Mouse (Mus musculus): ENCODE results near the gene Simc1. TPM values are rescaled to one million over a fixed set of nuclear protein-coding genes. Genes with fewer than 3 reads are reported as not detected.
A peak's percentile ranks its signal among the peaks of the same experiment; 100 is the strongest.

Gene Simc1
- polyA plus RNA-seq, 1 experiment from 2014 or later, result 2.2 TPM

- Histone ChIP-seq H3K4me2 (replicated peaks; ENCODE audit: low read depth) (no peak overlapping the region), H3K27ac (ENCODE audit: low read depth, low read length) (no peak overlapping the region), H3K36me3 (ENCODE audit: control insufficient read depth, insufficient read depth) (no peaks in the 10 kb centered on the region), H3K27me3 (replicated peaks; ENCODE audit: control insufficient read depth, insufficient read depth, low read length) (no peaks in the 10 kb centered on the region), H3K9me3 (ENCODE audit: control insufficient read depth) (no peaks in the 10 kb centered on the region), H3K4me1 (replicated peaks; ENCODE audit: control insufficient read depth, insufficient read depth, low read length) (no peaks in the 10 kb centered on the region), H3K9ac (ENCODE audit: low read depth, low read length) (no peak overlapping the region), H3K4me3 (ENCODE audit: low read depth, low read length) (no peak overlapping the region)
- ATAC-seq, result no peak
- WGBS, result 54% methylated on average over 5 of the region's 5 CpGs
- no peak for TF ChIP-seq CTCF (IDR thresholded peaks at IDR 0.05; ENCODE audit: low read depth)
Observed at GRCm38 (mm10) chr13:54568380-54568779, 64.8 kb downstream of the Simc1 start.

- no peak overlapping the region for H3K4me3 ChIP-seq (ENCODE audit: low read depth, low read length)
- H3K4me2 ChIP-seq (replicated peaks; ENCODE audit: low read depth), result no peak overlapping the region
- ATAC-seq, result no peak
- no peaks in the 10 kb centered on the region for H3K36me3 ChIP-seq (ENCODE audit: control insufficient read depth, insufficient read depth)
- no peaks in the 10 kb centered on the region for H3K9me3 ChIP-seq (ENCODE audit: control insufficient read depth)
- no peak for TF ChIP-seq CTCF (IDR thresholded peaks at IDR 0.05; ENCODE audit: low read depth)
- no peak overlapping the region for H3K27ac ChIP-seq (ENCODE audit: low read depth, low read length)
- no peaks in the 10 kb centered on the region for H3K4me1 ChIP-seq (replicated peaks; ENCODE audit: control insufficient read depth, insufficient read depth, low read length)
- WGBS, result 55% methylated on average over 1 of the region's 1 CpGs
- H3K9ac ChIP-seq (ENCODE audit: low read depth, low read length), result no peak overlapping the region
- no peaks in the 10 kb centered on the region for H3K27me3 ChIP-seq (replicated peaks; ENCODE audit: control insufficient read depth, insufficient read depth, low read length)
Observed at GRCm38 (mm10) chr13:54569282-54569681, 65.7 kb downstream of the Simc1 start.

GRCm38 (mm10) chr13:54570736-54571135 lies 67.2 kb downstream of the Simc1 start:
- TF ChIP-seq CTCF (IDR thresholded peaks at IDR 0.05; ENCODE audit: low read depth), result no peak
- 75% methylated on average over 4 of the region's 4 CpGs for WGBS
- Histone ChIP-seq H3K4me2 (replicated peaks; ENCODE audit: low read depth) (no peak overlapping the region), H3K27ac (ENCODE audit: low read depth, low read length) (no peak overlapping the region), H3K4me1 (replicated peaks; ENCODE audit: control insufficient read depth, insufficient read depth, low read length) (no peaks in the 10 kb centered on the region), H3K9ac (ENCODE audit: low read depth, low read length) (no peak overlapping the region), H3K4me3 (ENCODE audit: low read depth, low read length) (no peak overlapping the region), H3K36me3 (ENCODE audit: control insufficient read depth, insufficient read depth) (no peaks in the 10 kb centered on the region), H3K9me3 (ENCODE audit: control insufficient read depth) (no peaks in the 10 kb centered on the region), H3K27me3 (replicated peaks; ENCODE audit: control insufficient read depth, insufficient read depth, low read length) (no peaks in the 10 kb centered on the region)
- no peak for ATAC-seq

- 0 out of 2 replicates have a peak, but pooled peaks cover 5% of the 10 kb centered on the region for H3K4me1 ChIP-seq (replicated peaks; ENCODE audit: control insufficient read depth, insufficient read depth, low read length)
- no peaks in the 10 kb centered on the region for H3K27me3 ChIP-seq (replicated peaks; ENCODE audit: control insufficient read depth, insufficient read depth, low read length)
- H3K27ac ChIP-seq (ENCODE audit: low read depth, low read length), result no peak overlapping the region
- WGBS, result 47% methylated on average over 2 of the region's 2 CpGs
- TF ChIP-seq CTCF (IDR thresholded peaks at IDR 0.05; ENCODE audit: low read depth), result no peak
- H3K4me2 ChIP-seq (replicated peaks; ENCODE audit: low read depth), result no peak overlapping the region
- peaks cover 2% of the 10 kb centered on the region; the same call in 1 of the 2 replicates for H3K36me3 ChIP-seq (ENCODE audit: control insufficient read depth, insufficient read depth)
- no peak overlapping the region for H3K9ac ChIP-seq (ENCODE audit: low read depth, low read length)
- H3K9me3 ChIP-seq (ENCODE audit: control insufficient read depth), result no peaks in the 10 kb centered on the region
- ATAC-seq, result no peak
- no peak overlapping the region for H3K4me3 ChIP-seq (ENCODE audit: low read depth, low read length)
Observed at GRCm38 (mm10) chr13:54571637-54572036, 68.1 kb downstream of the Simc1 start.

- 81% methylated on average over 4 of the region's 4 CpGs for WGBS
- TF ChIP-seq CTCF (IDR thresholded peaks at IDR 0.05; ENCODE audit: low read depth), result no peak
- H3K9ac ChIP-seq (ENCODE audit: low read depth, low read length), result no peak overlapping the region
- H3K4me2 ChIP-seq (replicated peaks; ENCODE audit: low read depth), result no peak overlapping the region
- no peak overlapping the region for H3K4me3 ChIP-seq (ENCODE audit: low read depth, low read length)
- no peaks in the 10 kb centered on the region for H3K27me3 ChIP-seq (replicated peaks; ENCODE audit: control insufficient read depth, insufficient read depth, low read length)
- H3K36me3 ChIP-seq (ENCODE audit: control insufficient read depth, insufficient read depth), result peaks cover 11% of the 10 kb centered on the region; the same call in 1 of the 2 replicates
- no peak overlapping the region for H3K27ac ChIP-seq (ENCODE audit: low read depth, low read length)
- H3K4me1 ChIP-seq (replicated peaks; ENCODE audit: control insufficient read depth, insufficient read depth, low read length), result 0 out of 2 replicates have a peak, but pooled peaks cover 5% of the 10 kb centered on the region
- no peaks in the 10 kb centered on the region for H3K9me3 ChIP-seq (ENCODE audit: control insufficient read depth)
- no peak for ATAC-seq
Observed at GRCm38 (mm10) chr13:54572621-54573020, 69.0 kb downstream of the Simc1 start.

GRCm38 (mm10) chr13:54574854-54575481 lies 71.4 kb downstream of the Simc1 start, which contains the start of gene Arl10:
Gene Arl10 (plus strand): TSS chr13:54575015.
- H3K27ac ChIP-seq (ENCODE audit: low read depth, low read length), result peak within 1 kb of the TSS; percentile 50
- peak within 1 kb of the TSS; percentile 64 for H3K9ac ChIP-seq (ENCODE audit: low read depth, low read length)
- peak; percentile 53 for TF ChIP-seq CTCF (IDR thresholded peaks at IDR 0.05; ENCODE audit: low read depth)
- H3K4me1 ChIP-seq (replicated peaks; ENCODE audit: control insufficient read depth, insufficient read depth, low read length), result 0 out of 2 replicates have a peak, but pooled peaks cover 5% of the 10 kb centered on the region
- under 1% methylated on average over 55 of the region's 55 CpGs for WGBS
- H3K27me3 ChIP-seq (replicated peaks; ENCODE audit: control insufficient read depth, insufficient read depth, low read length), result no peaks in the 10 kb centered on the region
- peak; percentile 78 for ATAC-seq
- H3K4me3 ChIP-seq (ENCODE audit: low read depth, low read length), result peak within 1 kb of the TSS; percentile 66
- no peaks in the 10 kb centered on the region for H3K9me3 ChIP-seq (ENCODE audit: control insufficient read depth)
- peak within 1 kb of the TSS; percentile 74 for H3K4me2 ChIP-seq (replicated peaks; ENCODE audit: low read depth)
- H3K36me3 ChIP-seq (ENCODE audit: control insufficient read depth, insufficient read depth), result peaks cover 14% of the 10 kb centered on the region; the same call in 1 of the 2 replicates
